Mouse (Mus musculus) megakaryocyte progenitor cell, adult 5-6 weeks (primary cell): ENCODE measurements around the gene Ddx58. TPM values are rescaled to one million over a fixed set of nuclear protein-coding genes. Genes with fewer than 3 reads are reported as not detected.

Experiments
- total RNA-seq, 2 experiments: library from RNA; stranded (forward) in 1 of 2; stranded (reverse) in 1 of 2; fragments of 157-497, 149-512 nt in 1 of 2; fragments of 200-1000 nt in 1 of 2; gene quantifications; 2 replicates each; pipeline versions ENCODE4 v1.2.3 to v1.2.4; 2015 to 2017

Ddx58 gene
- total RNA-seq, 2 experiments from 2014 or later = 8.2 to 13.3 TPM

Other genes starting within 250 kb of the Ddx58 start
- gene Aco1, start 96.7 kb downstream of the Ddx58 start, total RNA-seq (2015) = 15.4 and 19.2 TPM in 2 replicates
- gene Aco1, start 96.7 kb downstream of the Ddx58 start, total RNA-seq (2017) = 18.5 and 21.0 TPM in 2 replicates
- 9.6 and 16.7 TPM in 2 replicates for gene Smim27, start 29.8 kb upstream of the Ddx58 start, total RNA-seq (2015)
- 3.6 and 5.6 TPM in 2 replicates for gene Smim27, start 29.8 kb upstream of the Ddx58 start, total RNA-seq (2017)
- gene Topors, start 30.0 kb upstream of the Ddx58 start, total RNA-seq (2015) = 45.4 and 56.3 TPM in 2 replicates
- 77.6 and 82.4 TPM in 2 replicates for gene Topors, start 30.0 kb upstream of the Ddx58 start, total RNA-seq (2017)
- gene Ndufb6, start 39.6 kb upstream of the Ddx58 start, total RNA-seq (2015) = 151 and 167 TPM in 2 replicates
- gene Ndufb6, start 39.6 kb upstream of the Ddx58 start, total RNA-seq (2017) = 52.2 and 66.9 TPM in 2 replicates
- gene Tmem215, start 232.4 kb upstream of the Ddx58 start, total RNA-seq (2015) = 0.78 and 1.1 TPM in 2 replicates
- gene Tmem215, start 232.4 kb upstream of the Ddx58 start, total RNA-seq (2017) = 0.71 and 1.5 TPM in 2 replicates